Mouse (Mus musculus) lung, embryonic 16.5 days (tissue): ENCODE results near the gene Nbr1. TPM values are rescaled to one million over a fixed set of nuclear protein-coding genes. Genes with fewer than 3 reads are reported as not detected.
A peak's percentile ranks its signal among the peaks of the same experiment; 100 is the strongest.
"Not testable (repeated sequence)": the region's sequence is repeated elsewhere in the genome, so short reads cannot be mapped to it uniquely, and the experiment has no call there.

Experiments used
- ATAC-seq: fragments of 200-750 bp; cut with Nextera tagmentation; 2 replicates; pipeline ENCODE4 v1.8.0; 2017; ENCODE audit warnings: low read depth, mild to moderate bottlenecking, moderate library complexity
- H3K27ac ChIP-seq: fragments of 300-500 bp; sonication (generic); 2 replicates; pipeline ENCODE4 v1.5.1; 2014; ENCODE audit warnings: mild to moderate bottlenecking, control low read depth, low read length
- H3K27me3 ChIP-seq: fragments of 300-500 bp; sonication (generic); 2 replicates; pipeline ENCODE4 v1.6.1; 2014; ENCODE audit warnings: low read depth, low read length, mixed read lengths; ENCODE audit not compliant: control insufficient read depth, insufficient read depth
- H3K36me3 ChIP-seq: fragments of 300-500 bp; sonication (generic); 2 replicates; pipeline ENCODE4 v1.6.1; 2014; ENCODE audit warnings: low read length; ENCODE audit not compliant: control insufficient read depth, insufficient read depth
- H3K4me1 ChIP-seq: fragments of 300-500 bp; sonication (generic); replicated peaks from 2 replicates; pipeline ENCODE4 v1.6.1; 2014; ENCODE audit warnings: low read length, mixed read lengths; ENCODE audit not compliant: control insufficient read depth, insufficient read depth
- H3K4me2 ChIP-seq: fragments of 300-500 bp; sonication (generic); 2 replicates; pipeline ENCODE4 v1.6.1; 2014; ENCODE audit warnings: low read depth, low read length, control low read depth
- H3K4me3 ChIP-seq: fragments of 300-500 bp; sonication (generic); 2 replicates; pipeline ENCODE4 v1.5.1; 2014; ENCODE audit warnings: mild to moderate bottlenecking, low read length, control low read depth
- H3K9ac ChIP-seq: fragments of 300-500 bp; sonication (generic); 2 replicates; pipeline ENCODE4 v1.6.1; 2014; ENCODE audit warnings: low read length, control low read depth
- H3K9me3 ChIP-seq: fragments of 300-500 bp; sonication (generic); 2 replicates; pipeline ENCODE4 v1.6.1; 2016; ENCODE audit warnings: low read length; ENCODE audit not compliant: control insufficient read depth
- WGBS: fragments of 180-500 bp; shearing (Covaris S2); extraction: QIAGEN DNeasy Blood & Tissue Kit; methylation state at CpG from one replicate; pipeline ENCODE4 v1.1.7; 2014; 5-methylcytosine and 5-hydroxymethylcytosine counted together
- polyA plus RNA-seq: library from polyadenylated mRNA; unstranded; fragments of >200 nt; fragmentation: Nextera tagmentation; extraction: Ambion mirVana; gene quantifications from 2 replicates; pipeline ENCODE4 v1.2.1, GENCODE M21; 2015

The Nbr1 gene
- polyA plus RNA-seq, 1 experiment from 2014 or later: 77.7 TPM

GRCm38 (mm10) chr11:101589989-101590624 is 38.2 kb downstream of the Nbr1 start:
- Histone ChIP-seq H3K4me2 (no peak overlapping the region), H3K27me3 (no peaks in the 10 kb centered on the region), H3K9ac (no peak overlapping the region), H3K36me3 (no peaks in the 10 kb centered on the region), H3K4me3 (no peak overlapping the region), H3K4me1 (no peaks in the 10 kb centered on the region), H3K27ac (no peak overlapping the region), H3K9me3 (no peaks in the 10 kb centered on the region)
- WGBS: 58% methylated on average over 12 of the region's 12 CpGs
- no peak for ATAC-seq

- Histone ChIP-seq H3K9ac (no peak within 1 kb of the TSS), H3K4me3 (no peak within 1 kb of the TSS), H3K27me3 (no peaks in the 10 kb centered on the region), H3K36me3 (no peaks in the 10 kb centered on the region), H3K9me3 (no peaks in the 10 kb centered on the region), H3K4me2 (no peak within 1 kb of the TSS), H3K4me1 (no peaks in the 10 kb centered on the region), H3K27ac (no peak within 1 kb of the TSS)
- 68% methylated on average over 6 of the region's 6 CpGs for WGBS
- no peak for ATAC-seq
Observed at GRCm38 (mm10) chr11:101599156-101599555, 47.2 kb downstream of the Nbr1 start, which contains the start of gene Gm11634. TSS of gene Gm11634 (minus strand) at chr11:101599256.

- Histone ChIP-seq H3K27me3 (no peaks in the 10 kb centered on the region), H3K36me3 (no peaks in the 10 kb centered on the region), H3K27ac (no peak overlapping the region), H3K9ac (no peak overlapping the region), H3K4me1 (no peaks in the 10 kb centered on the region), H3K4me3 (no peak overlapping the region), H3K4me2 (no peak overlapping the region), H3K9me3 (no peaks in the 10 kb centered on the region)
- no peak for ATAC-seq
- WGBS: 9% methylated on average over 3 of the region's 3 CpGs
Observed at GRCm38 (mm10) chr11:101602491-101602890, 50.5 kb downstream of the Nbr1 start.

GRCm38 (mm10) chr11:101604116-101604515 is 52.2 kb downstream of the Nbr1 start:
- H3K9me3 ChIP-seq: no peaks in the 10 kb centered on the region
- H3K4me1 ChIP-seq: no peaks in the 10 kb centered on the region
- H3K36me3 ChIP-seq: no peaks in the 10 kb centered on the region
- H3K4me2 ChIP-seq: peak overlapping the region; percentile 62
- H3K27me3 ChIP-seq: no peaks in the 10 kb centered on the region
- no peak for ATAC-seq
- no peak overlapping the region for H3K9ac ChIP-seq
- H3K27ac ChIP-seq: no peak overlapping the region
- H3K4me3 ChIP-seq: no peak overlapping the region
- 5% methylated on average over 3 of the region's 3 CpGs for WGBS

- not testable (repeated sequence) for H3K4me1 ChIP-seq, H3K27me3 ChIP-seq, H3K27ac ChIP-seq, H3K36me3 ChIP-seq, H3K9me3 ChIP-seq
- H3K4me2 ChIP-seq: peak overlapping the region; percentile 62
- peak overlapping the region; percentile 35 for H3K4me3 ChIP-seq
- H3K9ac ChIP-seq: 0 out of 2 replicates have a peak overlapping the region, but pooled peaks have one; percentile 33
- peak; percentile 84 for ATAC-seq
- WGBS: 1% methylated on average over 28 of the region's 30 CpGs
Observed at GRCm38 (mm10) chr11:101604531-101605453, 52.8 kb downstream of the Nbr1 start.

GRCm38 (mm10) chr11:101607134-101607533 is 55.2 kb downstream of the Nbr1 start:
- H3K4me2 ChIP-seq, H3K9me3 ChIP-seq, H3K27me3 ChIP-seq, H3K4me1 ChIP-seq, H3K9ac ChIP-seq, ATAC-seq, H3K27ac ChIP-seq, H3K36me3 ChIP-seq, H3K4me3 ChIP-seq: not testable (repeated sequence)
- WGBS: 80% methylated on average over 4 of the region's 4 CpGs

- Histone ChIP-seq H3K4me2 (no peak overlapping the region), H3K4me1 (no peaks in the 10 kb centered on the region), H3K4me3 (no peak overlapping the region), H3K9me3 (no peaks in the 10 kb centered on the region), H3K27ac (no peak overlapping the region), H3K9ac (no peak overlapping the region), H3K36me3 (no peaks in the 10 kb centered on the region), H3K27me3 (no peaks in the 10 kb centered on the region)
- ATAC-seq: peak; percentile 34; the same call in 1 of the 2 replicates
- WGBS: 15% methylated on average over 11 of the region's 11 CpGs
Observed at GRCm38 (mm10) chr11:101610445-101610844, 58.5 kb downstream of the Nbr1 start.

- Histone ChIP-seq H3K4me2 (no peak overlapping the region), H3K27ac (no peak overlapping the region), H3K9ac (no peak overlapping the region), H3K4me3 (no peak overlapping the region), H3K4me1 (no peaks in the 10 kb centered on the region; the same call in 1 of the 2 replicates), H3K27me3 (no peaks in the 10 kb centered on the region), H3K9me3 (no peaks in the 10 kb centered on the region), H3K36me3 (no peaks in the 10 kb centered on the region)
- no peak for ATAC-seq
- 73% methylated on average over 6 of the region's 6 CpGs for WGBS
Observed at GRCm38 (mm10) chr11:101613596-101613995, 61.6 kb downstream of the Nbr1 start.

GRCm38 (mm10) chr11:101614116-101614515 is 62.2 kb downstream of the Nbr1 start:
- H3K27ac ChIP-seq: no peak overlapping the region
- H3K27me3 ChIP-seq: no peaks in the 10 kb centered on the region
- H3K9me3 ChIP-seq: no peaks in the 10 kb centered on the region
- H3K4me2 ChIP-seq: no peak overlapping the region
- ATAC-seq: no peak
- WGBS: 69% methylated on average over 4 of the region's 4 CpGs
- no peak overlapping the region for H3K4me3 ChIP-seq
- H3K9ac ChIP-seq: no peak overlapping the region
- no peaks in the 10 kb centered on the region; the same call in 1 of the 2 replicates for H3K4me1 ChIP-seq
- H3K36me3 ChIP-seq: no peaks in the 10 kb centered on the region
